Mouse (Mus musculus): ENCODE measurements around the gene Arfgap1.

GRCm38 (mm10) chr2:180988347-180988913 lies 21.4 kb downstream of the Arfgap1 start:
- TF ChIP-seq CTCF (IDR thresholded peaks at IDR 0.05) (no peak), POLR2A (IDR thresholded peaks at IDR 0.05; ENCODE audit: insufficient read depth, low read depth, low read length) (no peak)

Data from heart, adult 2 months (tissue).